Mouse (Mus musculus): ENCODE data around the gene Slc35b3.

Slc35b3 gene

GRCm38 (mm10) chr13:38960063-38961050, at the start of gene Slc35b3:
Gene Slc35b3 (minus strand): TSS chr13:38960875.
- in situ Hi-C loops (cut with MboI, MseI): loop anchor here (10.0 kb wide), 1 partner anchor 296 kb away; no protein-coding TSS in a partner anchor

- in situ Hi-C loops (cut with MboI, MseI): no loop called here
Measured at GRCm38 (mm10) chr13:39010280-39010679, 49.6 kb upstream of the Slc35b3 start.

GRCm38 (mm10) chr13:39003101-39003762, 42.6 kb upstream of the Slc35b3 start:
- in situ Hi-C loops (cut with MboI, MseI): no loop called here

DNA sequence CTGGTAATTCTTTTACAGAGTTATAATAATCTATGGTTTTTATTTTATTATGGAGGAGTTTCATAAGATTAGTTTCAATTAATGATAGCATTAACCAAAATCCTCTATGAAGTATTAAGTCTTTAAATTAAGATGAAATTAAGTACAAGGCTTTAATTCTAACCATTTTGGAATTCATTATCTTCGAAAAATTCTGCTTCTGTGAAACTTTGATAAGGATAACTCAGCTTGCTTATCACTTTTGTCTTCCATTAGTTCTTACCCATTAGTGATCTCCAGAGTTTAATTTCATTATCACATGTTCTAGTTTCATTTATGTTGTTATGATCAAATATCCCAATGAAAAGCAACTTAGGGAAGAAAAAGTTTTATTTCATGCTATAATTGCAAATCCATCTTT, 41.7 kb upstream of the Slc35b3 start:
- in situ Hi-C loops (cut with MboI, MseI): no loop called here

DNA sequence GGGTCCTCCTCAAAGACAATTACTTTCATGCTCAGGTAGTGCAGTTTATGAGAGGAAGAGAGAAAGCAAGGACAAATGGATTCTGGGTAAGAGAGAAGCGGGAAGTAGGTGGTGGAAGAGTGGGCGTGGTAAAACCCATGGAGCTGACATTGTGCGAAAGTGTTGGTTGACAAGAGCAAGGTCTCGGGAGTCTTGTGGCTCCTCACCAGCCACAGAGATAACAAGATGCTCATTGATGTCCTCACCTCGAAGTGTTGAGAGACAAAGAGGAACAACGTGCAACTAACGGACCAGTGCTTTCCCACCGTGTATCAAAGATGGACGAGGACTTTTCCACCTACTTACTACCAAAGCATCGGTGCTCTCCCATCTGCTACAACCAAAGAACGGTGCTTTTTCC, 40.8 kb upstream of the Slc35b3 start:
- in situ Hi-C loops (cut with MboI, MseI): no loop called here

GRCm38 (mm10) chr13:38998958-38999357, 38.3 kb upstream of the Slc35b3 start:
- in situ Hi-C loops (cut with MboI, MseI): no loop called here

DNA sequence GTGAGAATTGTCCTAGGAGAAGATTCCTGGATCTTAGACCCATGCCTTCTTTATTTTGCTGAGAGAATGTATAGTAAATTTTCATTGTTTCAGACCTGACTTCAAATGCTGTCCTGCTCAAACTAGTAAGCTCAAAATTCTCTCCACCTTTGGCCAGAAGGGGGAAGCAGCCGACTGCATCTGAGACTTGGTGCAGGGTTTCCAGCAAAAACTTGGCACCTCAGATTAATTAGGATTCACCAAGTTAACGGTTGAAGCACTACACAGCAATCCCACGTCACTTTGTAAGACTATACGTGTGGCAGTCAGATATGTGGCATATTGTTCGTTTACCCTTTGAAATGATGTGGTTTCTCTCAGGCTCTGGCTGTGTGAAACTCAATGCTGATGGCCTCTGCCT, 31.9 kb upstream of the Slc35b3 start:
- in situ Hi-C loops (cut with MboI, MseI): no loop called here

DNA sequence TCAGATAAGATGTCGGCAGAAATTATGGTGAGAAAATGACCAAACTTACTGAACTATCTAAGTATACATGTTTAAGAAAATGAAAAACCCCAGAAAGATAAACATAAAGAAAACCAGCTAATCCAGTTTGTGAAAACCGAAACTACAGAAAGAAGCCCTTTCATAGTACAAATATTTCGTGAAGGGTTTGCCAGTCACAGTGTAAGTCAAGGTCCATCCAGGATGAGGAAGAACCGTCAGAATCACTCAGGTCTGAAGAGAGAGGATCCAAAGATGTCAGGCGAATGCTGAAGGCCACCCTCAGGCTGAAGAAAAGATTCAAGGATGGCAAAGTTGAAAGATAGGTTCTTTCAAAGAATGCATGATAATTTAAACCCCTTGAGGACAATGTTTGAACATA, 23.1 kb upstream of the Slc35b3 start:
- in situ Hi-C loops (cut with MboI, MseI): no loop called here

- in situ Hi-C loops (cut with MboI, MseI): no loop called here
Measured at GRCm38 (mm10) chr13:38980900-38981299, 20.2 kb upstream of the Slc35b3 start.

- in situ Hi-C loops (cut with MboI, MseI): no loop called here
Measured at GRCm38 (mm10) chr13:38976978-38977377, 16.3 kb upstream of the Slc35b3 start.

DNA sequence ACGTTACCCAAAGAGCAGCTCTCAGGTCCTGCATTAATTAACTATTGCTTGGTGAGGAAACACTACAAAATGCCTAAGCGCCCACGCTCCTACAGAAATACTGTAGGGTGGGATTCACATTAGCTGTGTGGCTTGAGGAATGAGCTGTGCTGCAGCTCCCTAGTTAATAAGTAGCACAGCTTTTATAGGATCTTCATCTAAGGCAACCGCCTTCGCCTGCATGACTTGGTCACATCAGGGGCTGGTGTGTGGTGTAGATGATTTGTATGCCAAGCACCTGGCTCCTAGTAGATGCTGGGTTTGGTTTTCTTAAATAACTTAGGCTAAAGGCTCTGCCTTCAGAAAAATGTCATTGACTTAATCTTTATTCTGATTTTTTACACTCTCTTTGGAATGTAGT, 15.2 kb upstream of the Slc35b3 start:
- in situ Hi-C loops (cut with MboI, MseI): no loop called here

DNA sequence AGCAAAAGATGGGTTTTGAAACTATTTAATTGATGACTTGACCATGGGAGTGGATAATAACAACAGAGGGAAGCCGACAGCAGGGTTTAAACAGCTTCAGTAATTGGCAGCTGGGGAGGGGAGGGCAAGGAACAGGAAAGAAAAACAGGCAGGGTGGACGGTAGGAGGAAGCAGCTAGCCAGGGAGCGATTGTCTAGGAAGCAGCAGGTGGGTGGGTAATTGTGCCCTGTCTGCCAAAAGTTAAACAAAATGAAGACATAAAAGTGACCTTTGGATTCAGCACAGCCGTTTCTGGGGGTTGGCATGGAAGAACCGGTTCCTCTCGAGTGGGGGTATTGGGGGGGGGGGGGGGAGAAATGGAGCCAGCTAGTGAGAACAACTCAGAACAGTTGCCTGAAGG, 11.9 kb upstream of the Slc35b3 start:
- in situ Hi-C loops (cut with MboI, MseI): no loop called here

GRCm38 (mm10) chr13:38971047-38971446, 10.4 kb upstream of the Slc35b3 start:
- in situ Hi-C loops (cut with MboI, MseI): no loop called here

DNA sequence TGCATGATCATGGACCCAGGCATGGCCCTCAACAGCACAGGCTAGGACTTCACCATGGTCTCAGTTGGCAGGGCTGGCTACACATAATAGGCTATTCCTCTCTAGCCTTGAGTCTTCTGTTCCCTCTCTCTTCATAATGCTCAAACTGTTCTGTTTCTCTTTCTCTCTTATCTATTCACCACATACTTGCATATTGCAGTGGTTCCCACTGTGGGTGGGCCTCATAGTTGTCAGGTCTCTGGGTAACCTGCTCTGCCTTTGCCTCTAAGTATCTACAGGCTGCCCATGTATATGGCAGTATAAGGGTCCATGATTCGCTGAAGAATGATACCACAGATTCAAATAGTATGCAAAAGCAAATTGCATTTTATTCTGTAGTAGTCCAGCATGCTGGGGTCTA, 6.8 kb upstream of the Slc35b3 start:
- in situ Hi-C loops (cut with MboI, MseI): loop anchor here (10.0 kb wide), 1 partner anchor 303 kb away; no protein-coding TSS in a partner anchor

DNA sequence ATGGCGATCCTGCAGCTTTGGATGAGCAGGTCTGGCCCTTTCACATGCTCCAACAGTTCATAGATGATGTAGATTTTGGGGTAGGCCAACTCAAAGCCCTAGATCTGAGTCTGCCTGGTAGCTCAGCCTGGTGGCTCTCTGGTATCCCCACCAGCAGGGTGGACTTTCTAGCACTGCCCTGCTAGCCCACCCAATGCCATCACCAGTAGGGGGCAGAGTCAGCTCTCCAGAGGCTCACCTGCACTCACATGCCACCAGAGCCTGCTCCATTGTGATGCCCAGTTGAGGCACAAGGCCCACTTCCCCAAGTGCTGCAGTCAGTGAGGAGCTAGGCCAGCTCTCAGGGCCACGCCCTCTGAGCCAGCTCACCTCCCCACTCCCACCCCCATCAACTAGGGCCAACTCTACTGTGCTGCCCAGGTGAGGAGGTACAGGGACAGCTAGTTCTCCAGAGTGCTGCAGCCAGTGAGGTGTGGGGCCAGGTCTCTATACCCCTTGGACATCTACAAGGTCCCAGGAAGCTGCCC, 6.3 kb upstream of the Slc35b3 start:
- in situ Hi-C loops (cut with MboI, MseI): loop anchor here (10.0 kb wide), 1 partner anchor 302 kb away; no protein-coding TSS in a partner anchor

DNA sequence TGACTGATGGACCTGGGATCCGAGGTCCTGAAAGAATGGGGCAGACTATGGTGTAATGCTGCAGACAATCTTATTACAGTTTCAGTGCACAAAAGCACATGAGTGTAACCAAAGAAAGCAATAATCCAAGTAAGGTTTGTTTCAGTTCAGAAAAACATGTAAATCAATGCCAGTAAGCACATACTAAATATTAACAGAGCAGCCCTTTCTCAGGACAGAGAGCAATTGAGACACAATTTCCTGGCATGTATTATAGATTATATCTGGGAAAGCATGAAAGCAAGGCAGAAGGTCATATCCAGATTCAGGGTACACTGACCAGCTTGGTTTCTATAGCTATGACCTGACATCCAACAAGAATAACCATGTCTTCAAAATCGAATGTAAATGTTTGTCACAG, 2.1 kb upstream of the Slc35b3 start:
- in situ Hi-C loops (cut with MboI, MseI): loop anchor here (10.0 kb wide), 1 partner anchor 298 kb away; no protein-coding TSS in a partner anchor

DNA sequence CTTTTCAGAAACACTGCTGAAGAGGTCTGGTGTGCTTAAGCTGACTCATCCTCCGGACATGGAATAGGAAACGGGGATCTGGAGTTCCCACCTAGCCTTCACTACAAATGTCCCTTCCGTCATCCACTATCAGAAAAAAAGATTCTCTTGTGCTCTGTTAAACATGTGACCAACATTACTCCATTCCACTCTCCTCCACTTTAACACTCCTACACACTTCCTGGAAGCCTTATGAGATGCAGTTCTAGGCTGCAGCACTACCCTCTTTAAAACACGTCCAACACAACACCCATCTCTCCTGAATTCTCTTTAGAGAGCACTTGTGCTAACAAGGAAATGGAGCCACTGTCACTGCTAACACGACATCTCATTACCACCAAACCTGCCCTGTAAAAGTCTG, 2.6 kb downstream of the Slc35b3 start:
- in situ Hi-C loops (cut with MboI, MseI): no loop called here

DNA sequence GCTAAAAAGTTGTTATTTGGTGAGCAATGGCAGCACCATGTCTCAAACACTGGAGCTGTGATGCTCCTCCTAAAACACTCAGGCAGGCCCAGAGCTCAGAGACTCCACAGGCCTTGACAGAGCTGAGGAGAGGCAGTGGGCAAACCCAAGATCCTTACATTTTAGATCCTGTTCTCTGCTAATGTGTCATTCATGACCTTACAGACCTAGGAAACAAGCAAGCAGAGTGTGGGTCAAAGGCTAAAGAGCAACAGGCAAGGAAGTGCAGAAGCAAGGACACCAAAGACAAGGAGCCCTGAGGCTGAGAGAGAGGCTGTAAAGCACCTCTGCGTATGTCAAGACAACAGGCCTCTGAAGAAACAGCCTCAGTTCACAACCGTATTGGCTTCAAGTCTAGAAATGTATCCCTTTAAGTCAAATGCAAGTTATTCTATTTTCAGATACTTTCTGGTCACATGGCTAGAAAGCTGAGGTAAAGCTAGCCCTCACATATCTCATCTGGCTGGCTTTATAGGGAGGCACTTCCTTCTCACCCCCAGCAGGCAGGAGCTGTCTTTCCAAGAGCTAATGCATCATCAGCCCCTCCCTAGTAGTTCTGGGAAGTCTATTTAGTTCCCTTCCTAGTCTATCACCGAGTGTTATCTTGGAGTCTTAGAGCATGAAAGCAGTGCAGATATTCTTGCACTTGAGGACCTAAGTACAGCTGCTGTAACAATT, 14.2 kb downstream of the Slc35b3 start:
- in situ Hi-C loops (cut with MboI, MseI): no loop called here

DNA sequence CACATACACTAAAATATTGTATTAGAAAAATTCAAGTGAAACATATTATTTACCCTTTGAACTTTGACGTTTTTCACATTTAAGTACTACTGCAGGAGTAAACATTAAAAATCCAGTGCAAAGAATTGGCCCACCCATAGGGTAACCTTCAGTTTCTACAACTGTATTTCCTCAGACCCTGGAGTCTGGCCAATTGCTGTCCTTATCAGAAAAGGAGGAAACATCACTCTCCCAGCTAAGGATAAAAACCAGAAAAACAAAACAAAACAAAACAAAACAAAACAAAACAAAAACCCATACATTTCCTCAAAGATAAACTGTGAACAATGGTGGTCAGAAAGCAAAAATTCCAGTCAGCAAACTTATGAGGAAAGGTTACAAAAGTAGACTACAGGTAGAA, 14.9 kb downstream of the Slc35b3 start:
- in situ Hi-C loops (cut with MboI, MseI): no loop called here

DNA sequence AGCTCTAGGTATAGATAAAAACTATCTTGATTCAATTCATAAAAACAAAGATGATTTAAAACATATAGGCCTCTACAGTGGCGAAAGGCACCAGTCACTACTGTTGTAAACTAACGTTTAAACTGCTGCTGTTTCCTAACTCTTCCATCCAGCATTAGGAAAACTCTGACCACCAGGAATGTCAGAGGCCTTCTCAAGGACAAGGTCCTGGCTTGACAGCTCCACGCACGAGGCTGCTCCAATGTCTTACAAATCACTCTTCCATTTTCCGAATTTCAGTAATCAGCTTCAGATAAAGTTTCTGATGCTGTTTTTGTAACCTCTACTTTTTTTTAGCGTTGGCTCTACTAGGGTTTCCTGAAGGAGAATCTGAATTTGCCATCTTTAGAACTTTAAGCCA, 15.7 kb downstream of the Slc35b3 start:
- in situ Hi-C loops (cut with MboI, MseI): no loop called here

DNA sequence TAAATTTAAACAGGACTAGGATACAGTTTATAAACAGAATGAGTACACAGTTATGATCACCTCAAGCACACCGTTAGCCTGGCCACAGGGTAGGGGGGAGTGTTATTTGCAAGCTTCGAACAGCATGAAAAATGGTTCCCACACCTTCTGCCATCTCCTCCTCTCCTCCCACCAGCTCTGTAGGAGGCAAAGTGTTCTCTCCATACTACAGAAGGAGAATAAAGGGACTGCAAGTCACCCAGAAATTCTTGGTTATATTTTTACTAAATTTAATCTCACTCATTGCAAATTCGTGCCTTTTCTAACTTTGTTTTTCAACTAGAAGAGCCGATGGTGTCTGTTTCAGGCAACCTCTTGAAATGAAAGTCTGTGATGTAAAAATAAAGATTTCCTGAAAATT, 18.9 kb downstream of the Slc35b3 start:
- in situ Hi-C loops (cut with MboI, MseI): no loop called here

DNA sequence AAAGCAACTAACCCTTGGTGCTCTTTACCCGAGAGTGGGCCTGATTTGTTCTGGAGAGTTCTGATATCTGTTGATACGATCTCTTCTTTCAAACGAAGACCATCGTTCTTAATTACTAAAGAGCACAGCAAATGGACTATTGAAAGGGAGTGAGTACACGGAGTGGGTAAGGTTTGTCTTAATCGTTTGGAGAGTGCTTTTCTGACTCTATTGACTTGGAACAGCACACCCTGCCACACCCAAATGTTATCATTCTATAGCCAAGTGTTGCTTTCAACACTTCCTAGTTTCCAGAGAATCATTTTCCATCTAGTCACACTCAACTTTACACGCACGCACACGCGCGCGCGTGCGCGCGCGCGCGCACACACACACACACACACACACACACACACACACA, 19.4 kb downstream of the Slc35b3 start:
- in situ Hi-C loops (cut with MboI, MseI): no loop called here

Data from T-helper 1 cell (primary cell).